Mouse (Mus musculus): Measurements from ENCODE around the gene Sema3a.

GRCm38 (mm10) chr5:13622578-13622977 is 497.4 kb downstream of the Sema3a start:
- no peak for TF ChIP-seq CTCF (IDR thresholded peaks at IDR 0.05)
- no peak for TF ChIP-seq EP300 (IDR thresholded peaks at IDR 0.05)

Data from lung, postnatal 0 days (tissue).